Mouse (Mus musculus) regulatory T cell (primary cell): Measurements from ENCODE around the gene C2cd3.

ENCODE experiments used
- in situ Hi-C: fragments of 300-600 bp; cut with MboI, MseI; formaldehyde crosslinking; loops from one replicate; pipeline ENCODE4 v1.15.1; 2025; ENCODE audit warnings: high pct_unique_total_duplicates

Gene C2cd3

GRCm38 (mm10) chr7:100400899-100401539, 29.0 kb downstream of the C2cd3 start:
- in situ Hi-C loops, result no loop called here

- in situ Hi-C loops, result no loop called here
Observed at GRCm38 (mm10) chr7:100402715-100403114, 30.7 kb downstream of the C2cd3 start.

GRCm38 (mm10) chr7:100407677-100408076, 35.6 kb downstream of the C2cd3 start:
- in situ Hi-C loops, result no loop called here

- in situ Hi-C loops, result no loop called here
Observed at GRCm38 (mm10) chr7:100408684-100409083, 36.7 kb downstream of the C2cd3 start.

GRCm38 (mm10) chr7:100425795-100426194, 53.8 kb downstream of the C2cd3 start:
- in situ Hi-C loops, result no loop called here

GRCm38 (mm10) chr7:100429102-100429501, 57.1 kb downstream of the C2cd3 start:
- in situ Hi-C loops, result no loop called here

- in situ Hi-C loops, result no loop called here
Observed at GRCm38 (mm10) chr7:100429911-100430310, 57.9 kb downstream of the C2cd3 start.

- in situ Hi-C loops, result no loop called here
Observed at GRCm38 (mm10) chr7:100431103-100431502, 59.1 kb downstream of the C2cd3 start.

GRCm38 (mm10) chr7:100433295-100433694, 61.3 kb downstream of the C2cd3 start:
- in situ Hi-C loops, result no loop called here

GRCm38 (mm10) chr7:100443728-100444127, 71.7 kb downstream of the C2cd3 start:
- in situ Hi-C loops, result no loop called here

- in situ Hi-C loops, result no loop called here
Observed at GRCm38 (mm10) chr7:100446271-100446670, 74.2 kb downstream of the C2cd3 start.

GRCm38 (mm10) chr7:100448530-100448929, 76.5 kb downstream of the C2cd3 start:
- in situ Hi-C loops, result no loop called here

GRCm38 (mm10) chr7:100448985-100449384, 77.0 kb downstream of the C2cd3 start:
- in situ Hi-C loops, result no loop called here

GRCm38 (mm10) chr7:100458153-100458552, 86.1 kb downstream of the C2cd3 start:
- in situ Hi-C loops, result no loop called here

- in situ Hi-C loops, result no loop called here
Observed at GRCm38 (mm10) chr7:100459862-100460261, 87.8 kb downstream of the C2cd3 start.

GRCm38 (mm10) chr7:100461621-100462151, 89.7 kb downstream of the C2cd3 start:
- in situ Hi-C loops, result no loop called here

- in situ Hi-C loops, result no loop called here
Observed at GRCm38 (mm10) chr7:100463194-100463593, 91.2 kb downstream of the C2cd3 start.

GRCm38 (mm10) chr7:100463757-100464156, 91.7 kb downstream of the C2cd3 start:
- in situ Hi-C loops, result no loop called here

GRCm38 (mm10) chr7:100464248-100464647, 92.2 kb downstream of the C2cd3 start:
- in situ Hi-C loops, result no loop called here

- in situ Hi-C loops, result no loop called here
Observed at GRCm38 (mm10) chr7:100465248-100465647, 93.2 kb downstream of the C2cd3 start.

GRCm38 (mm10) chr7:100465656-100466309, 93.8 kb downstream of the C2cd3 start:
- in situ Hi-C loops, result no loop called here

- in situ Hi-C loops, result no loop called here
Observed at GRCm38 (mm10) chr7:100466781-100467510, 94.9 kb downstream of the C2cd3 start.
